Mouse (Mus musculus): Measurements from ENCODE around the gene Coq8a.

Coq8a gene

DNA sequence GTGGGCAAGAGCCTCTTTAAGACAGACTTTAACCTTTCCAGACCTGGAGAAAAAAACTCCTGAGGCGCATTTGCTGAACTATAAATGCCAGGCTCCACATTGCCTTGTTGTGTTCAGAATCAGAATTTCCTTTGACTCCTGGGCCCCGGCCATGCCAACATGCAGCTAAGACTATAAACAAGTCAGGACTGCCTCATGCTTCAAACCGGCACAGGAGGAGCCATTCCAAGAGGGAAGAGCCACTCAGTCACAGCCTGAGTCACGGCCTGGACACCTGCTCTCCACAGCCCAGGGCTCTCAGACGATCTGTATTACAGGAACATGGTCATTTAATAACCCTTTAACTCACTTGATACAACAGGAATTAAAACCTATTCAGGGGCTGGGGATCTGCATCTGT lies 1.3 kb upstream of the Coq8a start:
- no peak for ATAC-seq (ENCODE audit: insufficient number of reproducible peaks, low FRiP score, low TSS enrichment)

DNA sequence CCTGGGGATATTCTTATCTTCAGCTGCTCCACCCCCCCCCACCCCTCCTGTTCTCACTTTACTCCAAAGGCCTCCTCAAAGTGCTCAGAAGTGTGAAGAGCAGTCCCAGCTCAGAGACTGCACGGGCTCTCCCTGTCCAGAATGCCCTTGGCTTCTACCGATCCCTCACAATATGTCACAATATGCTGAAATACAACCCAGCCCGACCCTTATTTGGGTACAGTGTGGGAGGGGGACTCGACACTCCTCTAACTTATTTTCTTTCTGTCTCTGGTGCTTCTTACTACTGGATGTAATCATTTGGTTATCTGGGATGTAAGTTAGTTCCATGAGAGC lies 281 bp upstream of the Coq8a start:
- ATAC-seq (ENCODE audit: insufficient number of reproducible peaks, low FRiP score, low TSS enrichment) = no peak

DNA sequence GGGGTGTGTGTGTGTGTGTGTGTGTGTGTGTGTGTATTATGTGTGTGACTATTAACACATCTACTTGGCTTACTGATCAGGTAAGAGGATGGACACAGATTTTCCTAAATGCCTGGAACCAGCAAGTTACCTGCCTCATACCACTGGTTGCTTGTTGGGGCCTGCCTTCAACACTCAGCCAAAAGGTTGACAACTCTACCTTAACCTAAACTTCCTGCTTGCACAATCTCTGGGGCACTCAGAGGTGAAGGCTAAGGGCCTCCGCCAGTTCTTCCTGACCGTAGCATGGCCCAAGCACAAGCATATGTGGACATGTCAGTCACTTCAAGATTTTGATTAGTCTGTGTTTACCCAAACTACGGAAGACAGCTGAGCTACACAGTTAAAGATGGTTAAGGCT lies 1.4 kb downstream of the Coq8a start:
- no peak for ATAC-seq (ENCODE audit: insufficient number of reproducible peaks, low FRiP score, low TSS enrichment)

DNA sequence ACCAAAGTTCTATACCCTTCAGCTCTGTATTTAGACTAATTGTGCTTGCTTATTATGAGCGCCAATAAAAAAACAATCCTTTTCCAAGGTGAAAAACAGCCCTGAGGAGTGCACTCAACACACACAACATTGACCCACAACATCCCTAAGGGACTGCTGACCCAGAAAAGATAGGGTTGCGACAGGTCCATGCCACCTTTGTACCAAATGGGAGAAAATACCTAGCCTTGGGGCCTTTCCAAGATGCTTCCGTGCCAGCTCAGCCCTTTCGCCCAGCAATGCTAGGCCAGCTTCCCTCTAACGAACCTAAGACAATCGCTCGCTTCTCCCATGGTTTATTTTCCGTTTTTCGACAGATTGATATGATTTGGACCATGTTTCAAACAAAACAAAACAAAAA lies 2.9 kb downstream of the Coq8a start:
- no peak for ATAC-seq (ENCODE audit: insufficient number of reproducible peaks, low FRiP score, low TSS enrichment)

GRCm38 (mm10) chr1:180195703-180196381 lies 3.6 kb downstream of the Coq8a start:
- peak; percentile 98 for ATAC-seq (ENCODE audit: insufficient number of reproducible peaks, low FRiP score, low TSS enrichment)

DNA sequence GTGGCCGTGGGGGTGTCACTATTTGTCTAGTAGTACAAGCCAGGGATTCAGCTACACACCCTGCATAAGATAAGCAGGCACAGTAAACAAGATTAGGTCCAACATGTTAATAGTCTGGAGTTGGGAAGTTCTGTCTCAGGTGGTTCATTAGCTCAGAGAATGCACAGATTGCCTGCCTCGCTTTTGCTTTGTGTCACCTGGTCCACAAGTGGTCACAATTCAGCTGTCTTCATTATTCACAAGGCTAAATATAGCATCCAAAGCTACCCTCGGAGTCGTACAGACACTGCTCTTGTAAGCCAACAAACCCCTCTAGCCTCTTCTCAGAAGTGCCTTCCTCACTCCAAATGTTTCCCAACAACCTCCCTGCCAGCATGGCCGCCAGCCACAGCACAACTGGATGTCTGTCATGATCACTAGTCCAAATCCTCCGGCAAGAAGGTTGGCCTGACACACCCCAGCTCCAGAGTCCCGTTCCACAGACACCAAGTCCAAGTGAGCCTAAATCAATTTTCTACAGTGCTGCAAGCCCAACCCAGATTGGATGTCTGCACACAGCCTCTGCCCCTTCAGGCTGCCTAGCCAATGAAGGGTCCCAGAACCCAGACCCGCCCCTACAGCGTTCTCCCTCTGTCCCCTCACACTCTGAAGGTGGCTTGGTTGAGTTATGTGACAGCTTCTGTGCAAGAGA lies 4.5 kb downstream of the Coq8a start:
- peak; percentile 22 for ATAC-seq (ENCODE audit: insufficient number of reproducible peaks, low FRiP score, low TSS enrichment)

- ATAC-seq (ENCODE audit: insufficient number of reproducible peaks, low FRiP score, low TSS enrichment) = no peak
Observed at GRCm38 (mm10) chr1:180194048-180194447, 5.4 kb downstream of the Coq8a start.

- no peak for ATAC-seq (ENCODE audit: insufficient number of reproducible peaks, low FRiP score, low TSS enrichment)
Observed at GRCm38 (mm10) chr1:180193391-180193935, 5.9 kb downstream of the Coq8a start.

DNA sequence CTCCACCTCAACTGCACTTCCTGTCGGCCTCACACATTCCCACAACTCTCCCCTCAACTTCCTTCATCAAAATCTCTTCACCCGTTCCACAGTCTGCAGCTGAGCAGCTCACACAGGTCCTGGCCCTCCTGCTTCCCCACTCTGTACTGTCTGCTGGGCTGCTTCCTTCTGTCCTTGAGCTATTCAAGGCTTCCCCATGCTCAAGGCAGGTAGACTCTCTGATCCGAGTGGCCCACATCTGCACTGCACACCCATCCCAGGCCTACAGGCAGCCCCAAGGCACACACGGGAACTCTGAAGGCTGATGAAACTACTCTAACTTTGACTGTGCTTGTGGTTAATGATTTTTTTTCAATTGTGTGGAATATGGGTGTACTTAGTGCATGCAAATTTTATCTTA lies 6.5 kb downstream of the Coq8a start:
- no peak for ATAC-seq (ENCODE audit: insufficient number of reproducible peaks, low FRiP score, low TSS enrichment)

- no peak for ATAC-seq (ENCODE audit: insufficient number of reproducible peaks, low FRiP score, low TSS enrichment)
Observed at GRCm38 (mm10) chr1:180191651-180192220, 7.7 kb downstream of the Coq8a start.

DNA sequence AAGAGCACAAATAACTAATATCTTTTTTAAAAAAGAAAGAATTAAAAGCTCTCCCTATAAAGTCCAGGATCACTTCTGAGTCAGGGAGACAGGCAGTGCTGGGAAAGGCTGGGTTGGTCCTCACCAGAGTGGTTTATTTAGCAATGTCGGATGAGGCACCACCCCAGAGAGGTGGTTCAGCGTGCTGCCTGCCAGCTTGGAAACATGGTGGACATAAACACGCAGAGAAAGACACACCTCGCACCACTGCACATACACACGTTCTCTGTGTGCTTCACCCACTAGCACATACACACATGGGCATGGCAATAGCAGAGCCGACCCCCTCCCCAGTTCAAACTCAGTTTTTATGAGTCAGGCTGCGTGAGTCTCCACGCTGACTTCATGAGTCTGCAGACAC lies 8.3 kb downstream of the Coq8a start:
- ATAC-seq (ENCODE audit: insufficient number of reproducible peaks, low FRiP score, low TSS enrichment) = no peak

DNA sequence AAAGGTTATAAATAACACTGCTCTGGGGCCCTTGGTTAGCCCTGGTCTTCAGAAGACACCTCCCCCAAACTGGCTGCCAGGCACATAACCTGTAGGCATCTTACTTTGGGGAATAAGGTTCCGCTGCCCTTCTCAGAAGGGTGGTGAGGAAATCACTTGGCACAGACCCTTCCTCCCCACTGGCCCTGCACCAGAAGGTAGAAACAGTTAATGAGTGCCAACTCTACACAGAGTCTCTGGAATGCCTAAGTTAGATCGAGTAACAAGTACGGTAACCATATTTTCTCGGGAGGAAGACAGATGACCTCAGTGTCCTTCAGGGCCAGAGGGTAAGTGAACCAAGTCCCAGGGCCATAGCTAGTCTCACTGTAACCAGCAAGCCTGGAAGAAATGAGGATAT lies 10.5 kb downstream of the Coq8a start:
- no peak for ATAC-seq (ENCODE audit: insufficient number of reproducible peaks, low FRiP score, low TSS enrichment)

DNA sequence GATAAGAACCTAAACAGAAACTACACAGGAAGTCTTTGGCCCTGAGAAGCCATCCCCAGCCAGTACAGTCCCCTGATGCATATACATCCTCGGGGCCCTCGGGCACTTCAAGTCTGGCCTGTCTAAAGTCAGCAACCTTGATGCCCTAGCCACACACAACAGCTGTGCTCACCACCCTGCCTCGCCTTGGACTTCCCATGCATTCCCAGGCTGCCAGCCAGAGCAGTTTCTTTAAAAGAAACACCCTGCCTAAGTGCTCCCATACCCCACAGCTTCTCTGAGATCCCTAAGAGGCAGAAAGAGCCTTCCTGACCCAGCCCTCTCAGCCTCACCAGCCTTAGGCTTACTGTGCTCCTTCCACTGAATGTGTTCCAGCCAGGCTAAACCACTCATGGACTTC lies 13.0 kb downstream of the Coq8a start:
- ATAC-seq (ENCODE audit: insufficient number of reproducible peaks, low FRiP score, low TSS enrichment) = no peak

DNA sequence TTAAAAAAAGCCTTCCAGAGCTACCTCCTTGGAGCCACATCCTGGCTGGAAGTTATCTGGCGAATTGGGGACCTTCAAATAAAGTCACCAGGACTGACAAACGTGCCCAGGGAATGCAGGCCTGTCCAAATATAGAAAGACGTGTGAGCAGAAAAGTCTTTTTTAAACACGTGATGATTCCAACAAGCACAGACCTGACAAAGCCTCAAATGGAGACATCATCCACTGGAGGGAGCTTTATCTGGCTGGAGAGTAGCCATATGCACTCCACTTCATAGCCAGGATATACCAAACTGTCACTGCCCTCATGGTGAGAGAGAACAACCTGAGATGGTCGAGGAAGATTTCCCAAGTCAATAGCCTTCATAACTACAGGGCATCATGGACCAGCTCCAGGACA lies 13.5 kb downstream of the Coq8a start:
- 0 out of 2 replicates have a peak, but pooled peaks have one; percentile 13 for ATAC-seq (ENCODE audit: insufficient number of reproducible peaks, low FRiP score, low TSS enrichment)

GRCm38 (mm10) chr1:180184768-180185167 lies 14.6 kb downstream of the Coq8a start:
- no peak for ATAC-seq (ENCODE audit: insufficient number of reproducible peaks, low FRiP score, low TSS enrichment)

- no peak for ATAC-seq (ENCODE audit: insufficient number of reproducible peaks, low FRiP score, low TSS enrichment)
Observed at GRCm38 (mm10) chr1:180183525-180184159, 15.8 kb downstream of the Coq8a start.

DNA sequence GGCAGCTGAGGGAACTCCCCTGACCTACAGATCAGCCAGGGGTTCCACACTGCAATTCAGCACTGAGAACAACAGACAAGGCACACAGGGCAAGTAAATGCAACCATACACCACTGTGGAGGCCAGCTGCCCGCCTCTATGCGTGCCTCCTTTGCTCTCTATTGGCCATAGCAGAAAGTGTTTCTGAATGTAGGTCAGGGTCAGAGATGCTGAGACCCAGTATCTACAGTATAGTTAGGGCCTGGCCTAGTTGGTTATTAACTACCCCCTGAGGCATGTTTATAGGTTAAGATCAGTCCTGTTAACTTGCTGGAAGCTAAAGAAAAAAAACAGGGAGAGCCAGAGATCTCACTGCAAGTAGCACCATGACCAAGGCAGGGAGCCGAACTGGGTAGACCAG lies 16.7 kb downstream of the Coq8a start:
- no peak for ATAC-seq (ENCODE audit: insufficient number of reproducible peaks, low FRiP score, low TSS enrichment)

DNA sequence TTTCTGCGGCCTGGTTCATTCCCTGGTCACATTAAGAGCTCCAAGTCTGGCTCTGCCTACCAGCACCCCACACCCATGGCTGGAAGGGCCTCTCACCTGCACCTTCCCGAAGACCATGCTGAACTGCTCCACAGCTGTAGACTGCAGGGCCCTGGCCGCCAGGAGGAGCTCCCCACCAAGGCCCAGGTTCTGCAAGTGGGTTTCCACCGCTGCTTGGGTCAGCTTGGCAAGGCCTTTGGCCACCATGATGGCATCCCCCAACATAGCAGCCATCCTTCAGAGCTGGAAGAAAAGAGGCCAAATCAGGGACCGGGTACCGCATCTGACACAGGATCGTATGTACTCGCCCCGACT lies 17.5 kb downstream of the Coq8a start:
- no peak for ATAC-seq (ENCODE audit: insufficient number of reproducible peaks, low FRiP score, low TSS enrichment)

DNA sequence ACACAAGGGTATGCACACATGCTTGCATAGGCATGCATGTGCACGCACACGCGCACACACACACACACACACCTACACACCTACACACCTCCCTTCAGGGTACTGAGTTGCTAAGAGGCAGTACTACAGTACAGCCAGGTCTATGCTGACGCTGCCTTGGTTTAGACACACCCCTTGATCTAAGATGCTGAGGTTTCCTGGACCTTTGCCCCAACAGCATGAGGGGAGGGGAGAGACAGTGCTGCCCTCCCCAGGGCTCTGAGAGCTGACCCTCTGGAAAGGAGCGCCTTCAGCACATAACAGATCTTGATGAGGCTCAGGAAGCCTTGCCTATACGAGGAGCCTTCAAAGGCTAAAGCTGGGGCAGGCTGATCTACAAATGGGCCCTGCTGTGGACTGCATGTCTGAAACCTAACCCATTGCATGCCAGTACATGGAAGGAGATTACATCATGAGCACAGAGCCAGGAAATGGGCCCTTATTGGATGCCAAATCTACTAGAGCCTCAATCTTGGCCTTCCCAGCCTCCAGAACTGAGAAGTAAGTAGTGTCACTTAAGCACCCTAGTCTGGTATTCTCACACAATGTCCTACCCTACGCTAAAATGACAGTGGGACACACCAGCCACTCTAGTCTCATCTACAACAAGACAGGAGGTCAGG lies 18.0 kb downstream of the Coq8a start:
- ATAC-seq (ENCODE audit: insufficient number of reproducible peaks, low FRiP score, low TSS enrichment) = no peak

DNA sequence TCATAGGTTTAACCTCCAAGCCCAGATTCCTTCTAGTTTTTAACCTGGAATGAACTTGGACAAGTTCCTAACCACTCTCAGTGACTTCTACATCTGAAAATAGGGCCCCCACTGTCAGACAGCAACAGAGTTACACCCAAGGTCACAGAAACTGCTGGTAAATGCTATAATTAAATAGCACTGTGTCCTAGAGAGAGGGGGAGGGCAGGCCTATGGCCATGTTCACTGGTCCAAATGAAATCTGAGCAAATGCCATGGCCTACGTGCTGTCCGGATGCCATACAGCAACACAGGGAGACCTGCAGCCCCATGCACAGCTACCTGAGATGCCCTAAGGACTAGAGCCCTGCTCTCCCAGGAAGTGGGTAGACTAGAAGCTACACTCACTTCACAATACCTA lies 19.6 kb downstream of the Coq8a start:
- no peak for ATAC-seq (ENCODE audit: insufficient number of reproducible peaks, low FRiP score, low TSS enrichment)

- ATAC-seq (ENCODE audit: insufficient number of reproducible peaks, low FRiP score, low TSS enrichment) = no peak
Observed at GRCm38 (mm10) chr1:180179100-180179499, 20.3 kb downstream of the Coq8a start.

All from cerebellum, adult (tissue).